Mouse (Mus musculus) cerebellum, adult (tissue): ENCODE results near the gene Camta2.

Experiments
- ATAC-seq: cut with Nextera tagmentation; 2 replicates; pipeline ENCODE4 v1.9.2; 2017; ENCODE audit warnings: mild to moderate bottlenecking, moderate library complexity, mixed read lengths; ENCODE audit not compliant: insufficient number of reproducible peaks, low FRiP score, low TSS enrichment

Gene Camta2

DNA sequence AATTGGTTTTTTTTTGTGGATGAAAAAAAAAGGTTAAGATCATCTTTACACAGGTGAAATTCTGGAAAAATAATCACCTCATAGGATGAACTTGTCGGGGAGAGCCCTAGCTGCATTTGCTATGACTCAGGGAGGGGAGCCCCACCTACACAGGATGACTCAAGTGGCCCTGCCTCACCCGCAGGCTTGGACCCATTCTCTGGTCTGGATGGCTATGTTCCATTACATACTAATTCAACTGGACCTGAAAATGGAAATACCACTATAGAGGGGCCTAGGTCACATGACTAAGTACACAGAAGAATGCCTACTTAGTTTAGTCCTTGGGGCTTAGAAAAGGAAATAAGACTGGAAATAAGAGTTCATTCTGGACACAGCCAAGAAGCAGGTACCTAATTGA is 36.5 kb downstream of the Camta2 start:
- no peak for ATAC-seq

DNA sequence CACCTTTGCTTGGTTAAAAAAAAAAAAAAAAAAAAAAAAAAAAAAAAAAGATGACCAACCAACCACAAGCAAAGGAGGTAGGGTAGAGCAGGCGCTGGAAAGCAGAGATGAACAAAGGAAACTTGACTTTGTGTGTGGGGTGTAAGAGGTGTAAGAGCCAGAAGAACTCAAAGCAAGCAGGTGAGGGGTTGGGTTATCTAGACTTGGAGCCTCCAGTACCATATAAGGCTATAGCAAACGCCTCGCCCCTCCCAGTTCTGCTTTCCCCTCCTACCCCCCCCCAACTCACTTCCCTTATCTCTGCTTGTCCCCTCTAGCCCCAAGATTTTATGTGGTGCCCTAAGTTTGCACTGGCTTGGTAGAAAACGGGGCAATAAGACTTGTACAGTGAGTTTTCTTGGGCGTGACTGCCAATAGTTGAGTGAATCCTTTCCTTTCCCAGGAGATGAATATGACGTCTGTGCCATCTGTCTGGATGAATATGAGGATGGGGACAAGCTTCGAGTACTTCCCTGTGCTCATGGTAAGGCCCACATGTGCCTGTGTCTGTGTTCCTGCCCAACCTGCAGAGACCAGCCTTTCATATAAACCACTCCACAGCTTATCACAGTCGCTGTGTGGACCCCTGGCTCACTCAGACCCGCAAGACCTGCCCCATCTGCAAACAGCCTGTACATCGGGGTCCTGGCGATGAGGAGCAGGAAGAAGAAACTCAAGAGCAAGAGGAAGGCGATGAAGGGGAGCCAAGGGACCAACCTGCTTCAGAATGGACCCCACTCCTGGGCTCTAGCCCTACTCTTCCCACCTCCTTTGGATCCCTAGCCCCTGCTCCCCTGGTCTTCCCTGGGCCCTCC is 37.4 kb downstream of the Camta2 start:
- ATAC-seq = no peak

DNA sequence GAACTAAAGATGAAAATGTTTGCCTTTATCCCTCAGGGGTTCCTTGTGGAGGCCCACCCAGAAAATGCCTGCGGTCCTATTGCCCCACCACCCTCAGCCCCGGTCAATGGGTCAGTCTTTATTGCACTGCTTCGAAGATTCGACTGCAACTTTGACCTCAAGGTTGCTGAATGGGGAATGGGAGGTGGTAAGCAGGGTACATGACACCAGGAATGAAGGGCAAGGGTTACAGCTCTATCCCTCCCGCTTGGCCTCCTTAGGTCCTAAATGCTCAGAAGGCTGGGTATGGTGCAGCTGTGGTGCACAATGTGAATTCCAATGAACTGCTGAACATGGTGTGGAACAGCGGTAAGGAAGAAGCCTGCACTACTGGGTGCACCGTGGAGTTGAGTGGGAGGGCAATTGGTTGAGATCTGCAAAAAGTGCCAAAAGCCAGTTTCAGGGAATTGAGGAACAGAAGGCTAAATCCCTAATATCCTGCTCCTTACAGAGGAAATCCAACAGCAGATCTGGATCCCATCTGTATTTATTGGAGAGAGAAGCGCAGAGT is 38.6 kb downstream of the Camta2 start:
- ATAC-seq = no peak

DNA sequence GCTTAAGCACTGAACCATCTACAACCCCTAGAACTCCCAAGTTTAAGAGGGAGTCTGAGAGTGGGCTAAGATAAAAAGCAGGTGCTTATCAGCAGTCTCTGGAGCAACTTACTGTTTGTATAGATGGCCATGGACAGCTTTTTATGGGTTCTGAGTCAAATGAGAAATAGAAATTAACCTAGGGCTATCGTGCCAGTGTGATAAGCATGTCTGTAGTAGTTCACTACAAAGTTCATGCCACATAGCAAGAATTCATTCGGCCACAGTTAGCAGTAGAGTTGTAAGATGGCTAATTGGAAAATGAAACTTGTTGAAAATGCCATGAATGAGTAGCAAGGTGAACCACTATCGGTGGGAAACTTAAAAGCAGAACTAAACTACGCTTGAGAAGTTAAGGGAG is 39.4 kb downstream of the Camta2 start:
- no peak for ATAC-seq

DNA sequence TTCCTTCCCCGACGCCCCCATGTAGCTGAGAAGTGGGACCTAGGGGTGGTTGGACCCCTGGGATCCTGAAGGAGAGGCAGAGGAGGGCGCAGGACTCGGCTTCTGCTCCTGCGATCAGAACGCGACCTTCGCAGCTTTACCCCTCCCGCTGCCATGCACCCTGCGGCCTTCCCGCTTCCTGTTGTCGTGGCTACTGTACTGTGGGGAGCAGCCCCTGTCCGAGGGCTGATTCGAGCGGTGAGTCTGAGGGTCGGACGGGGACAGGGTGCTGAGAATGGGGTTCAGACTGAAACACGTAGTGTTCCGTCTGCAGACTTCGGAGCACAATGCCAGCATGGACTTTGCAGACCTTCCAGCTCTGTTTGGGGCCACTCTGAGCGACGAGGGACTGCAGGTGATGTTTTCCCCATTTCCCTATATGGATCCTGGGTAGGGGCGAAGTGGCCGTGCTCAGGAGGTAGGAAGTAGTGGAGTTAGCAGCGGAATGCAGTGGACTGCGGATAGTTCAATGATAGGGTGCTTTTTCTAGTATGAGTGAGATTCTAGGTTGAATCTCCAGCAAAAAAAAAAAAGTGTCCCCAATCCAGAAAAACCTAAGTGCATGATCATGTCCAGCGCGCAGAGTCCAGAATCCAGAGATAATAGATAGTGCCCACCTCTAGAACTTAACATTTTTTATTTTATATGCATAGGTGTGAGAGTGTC is 40.0 kb downstream of the Camta2 start:
- no peak for ATAC-seq

DNA sequence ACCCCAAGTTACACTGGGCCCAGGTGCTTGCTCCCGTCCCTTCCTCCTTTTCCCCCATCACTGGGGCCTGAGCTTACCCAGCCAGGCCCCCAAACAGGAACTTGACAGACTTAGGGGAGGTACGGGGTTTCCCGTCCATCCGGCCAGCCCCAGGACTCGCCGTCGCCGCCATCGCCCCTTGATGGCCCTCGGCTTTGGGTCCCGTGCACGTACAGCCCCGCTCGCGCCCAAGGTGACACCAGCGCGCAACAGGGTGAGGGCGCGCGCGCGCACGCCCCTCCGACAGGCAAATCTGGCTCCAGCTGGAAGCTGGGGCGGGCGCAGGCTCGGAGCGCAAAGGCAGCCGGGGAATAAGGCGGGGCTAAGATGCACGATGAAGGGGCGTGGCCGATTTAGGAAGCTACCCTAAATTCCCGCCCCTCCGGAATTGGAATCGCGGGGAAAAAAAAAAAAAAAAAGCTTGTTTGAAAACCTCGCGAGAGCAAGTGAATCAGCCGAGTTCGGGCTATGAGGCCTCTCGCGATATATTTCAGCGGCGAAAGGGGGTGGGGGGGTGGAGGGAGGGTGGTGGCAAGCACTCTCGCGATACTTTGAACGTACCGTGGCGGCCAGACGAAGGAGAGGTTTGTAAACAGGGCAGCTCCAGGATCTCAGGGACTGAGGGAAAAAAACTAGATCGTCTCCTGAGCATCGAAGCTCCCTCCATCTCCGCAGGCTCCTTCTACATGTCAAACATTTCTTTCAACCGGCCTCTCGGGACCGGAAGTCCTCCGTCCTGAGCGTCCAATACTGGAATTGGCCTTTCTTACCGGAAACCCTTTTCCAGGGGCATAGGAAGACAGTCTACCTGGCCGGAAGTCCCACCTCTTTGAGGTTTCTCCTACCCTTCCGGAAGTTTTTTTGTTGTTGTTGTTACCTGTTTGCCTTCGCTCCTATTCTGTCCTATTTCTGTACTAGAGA is 40.9 kb downstream of the Camta2 start, which contains the start of the genes Rnf167 and Slc25a11:
Gene Rnf167 (plus strand): TSS at position 545 of the 960 bp plus-strand sequence.
Gene Slc25a11 (minus strand): TSS at position 789 of the 960 bp plus-strand sequence.
- peak; percentile 66; the same call in 1 of the 2 replicates for ATAC-seq

DNA sequence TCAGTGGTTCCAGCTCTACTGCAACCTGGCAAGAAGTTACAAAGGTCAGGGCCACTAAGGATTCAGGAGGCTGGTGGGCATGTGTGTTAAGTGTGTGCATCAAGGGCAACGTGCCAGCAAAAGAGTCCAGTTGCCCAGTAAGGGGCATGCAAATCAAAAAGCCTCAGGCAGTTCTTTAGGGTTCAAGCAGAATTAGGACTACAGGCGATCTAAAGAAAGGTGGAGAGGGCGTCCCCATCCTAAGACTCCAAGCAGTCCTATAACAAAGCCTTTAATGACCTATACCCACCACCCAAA is 41.7 kb downstream of the Camta2 start:
- ATAC-seq = 0 out of 2 replicates have a peak, but pooled peaks have one; percentile 26

DNA sequence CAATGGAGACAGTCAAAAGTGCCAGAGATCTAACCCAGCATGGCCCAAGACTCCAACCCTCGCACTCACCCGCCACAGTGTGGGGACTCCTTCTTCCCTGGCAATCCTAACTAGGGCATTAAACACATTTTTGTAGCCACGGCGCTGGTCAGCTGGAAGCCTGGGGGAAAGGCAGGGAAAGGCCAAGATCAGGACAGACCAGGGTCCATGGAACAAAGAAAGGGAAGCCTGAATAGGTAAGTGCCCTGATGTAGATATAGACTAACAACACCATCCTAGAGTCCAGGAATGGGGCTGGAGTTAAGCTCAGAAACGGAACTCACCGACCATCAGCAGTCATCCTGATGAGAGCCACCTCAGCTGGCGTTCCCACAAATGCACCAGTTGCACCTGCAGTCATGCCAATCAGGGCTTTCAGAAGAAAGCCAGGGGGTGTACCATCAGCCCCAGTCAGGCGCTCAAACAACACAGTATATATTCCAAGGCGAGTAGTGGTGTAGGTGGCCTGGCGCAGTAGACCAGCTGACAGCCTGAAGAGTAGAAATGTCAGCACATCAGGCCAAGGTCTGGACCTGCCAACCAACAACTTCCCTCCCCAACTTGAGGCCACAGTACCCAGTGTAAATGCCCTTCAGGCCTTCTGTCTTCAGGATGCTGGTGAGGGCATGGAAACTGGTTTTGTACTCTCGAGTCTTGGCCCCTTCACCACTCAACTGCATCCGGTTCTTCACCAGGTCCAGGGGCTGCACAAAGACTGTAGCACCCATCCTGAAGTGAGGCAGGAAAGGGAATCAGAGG is 42.2 kb downstream of the Camta2 start:
- ATAC-seq = no peak

DNA sequence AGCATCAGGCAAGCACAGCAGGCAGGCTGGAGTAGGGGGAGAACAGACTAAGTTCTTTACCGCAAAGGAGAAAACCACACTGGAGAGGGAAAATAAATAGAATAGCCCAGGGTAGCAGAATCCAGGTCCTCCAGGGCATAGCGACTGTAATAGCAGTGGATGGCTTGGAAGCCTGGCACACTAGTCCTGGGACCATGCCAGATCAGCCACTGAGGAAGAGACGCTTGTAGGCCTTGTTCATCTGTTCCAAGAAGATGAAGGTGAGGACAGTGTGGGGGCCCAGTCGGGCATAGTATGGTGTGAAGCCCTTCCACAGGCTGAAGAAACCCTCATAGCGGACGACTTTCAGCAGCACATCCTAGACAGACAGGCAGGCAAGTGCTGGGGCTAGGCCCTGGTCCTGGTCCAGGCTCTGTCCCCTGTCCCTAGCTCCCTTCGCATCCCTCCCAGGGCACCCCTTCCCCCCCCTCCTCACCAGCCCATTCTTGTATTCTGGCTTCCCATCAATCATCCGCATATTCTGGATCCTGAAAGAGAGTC is 43.3 kb downstream of the Camta2 start:
- ATAC-seq = no peak

DNA sequence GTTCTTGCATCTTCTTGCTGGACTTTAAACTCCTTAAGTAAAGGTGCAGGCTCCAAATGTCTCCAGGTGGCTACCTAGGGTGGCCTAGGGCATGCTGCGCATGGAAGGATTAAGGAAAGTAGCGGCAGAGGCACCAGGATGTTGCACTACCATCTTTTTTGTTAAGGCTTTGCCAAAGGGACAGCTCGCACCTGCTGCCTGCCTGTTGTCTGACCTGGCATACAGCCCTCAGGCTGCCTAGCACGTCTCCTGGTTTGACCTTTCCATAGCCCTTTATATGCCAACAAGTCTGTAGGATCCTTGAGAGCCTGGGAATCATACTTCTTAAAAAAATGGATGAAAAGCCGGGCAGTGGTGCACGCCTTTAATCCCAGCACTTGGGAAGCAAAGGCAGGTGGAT is 44.9 kb downstream of the Camta2 start:
- no peak for ATAC-seq

DNA sequence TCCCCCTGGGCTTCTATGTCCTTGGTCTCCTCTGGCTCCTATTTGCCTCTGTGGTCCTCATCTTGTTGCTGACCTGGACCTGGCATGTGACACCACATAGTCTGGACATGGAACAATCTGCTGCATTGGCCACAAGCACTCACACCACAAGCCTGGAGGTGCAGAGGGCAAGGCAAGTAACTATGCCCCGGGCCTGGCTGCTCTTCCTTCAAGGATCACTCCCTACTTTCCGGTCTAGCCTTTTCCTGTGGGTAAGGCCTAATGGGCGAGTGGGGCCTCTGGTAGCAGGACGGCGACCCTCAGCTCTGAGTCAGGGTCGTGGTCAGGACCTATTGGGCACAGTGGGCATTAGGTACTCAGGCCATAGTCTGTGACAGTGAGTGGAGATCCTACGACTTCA is 46.7 kb downstream of the Camta2 start:
- no peak for ATAC-seq

DNA sequence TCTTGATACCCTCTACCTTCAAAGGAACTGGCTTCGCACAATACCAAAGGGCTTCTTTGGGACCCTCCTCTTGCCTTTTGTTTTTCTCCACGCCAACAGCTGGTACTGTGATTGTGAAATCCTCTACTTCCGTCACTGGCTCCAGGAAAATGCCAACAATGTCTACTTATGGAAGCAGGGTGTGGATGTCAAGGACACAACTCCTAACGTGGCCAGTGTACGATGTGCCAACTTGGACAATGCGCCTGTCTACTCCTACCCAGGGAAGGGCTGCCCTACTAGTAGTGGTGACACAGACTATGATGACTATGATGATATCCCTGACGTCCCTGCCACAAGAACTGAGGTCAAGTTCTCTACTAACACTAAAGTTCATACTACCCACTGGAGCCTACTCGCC is 47.9 kb downstream of the Camta2 start:
- no peak for ATAC-seq

DNA sequence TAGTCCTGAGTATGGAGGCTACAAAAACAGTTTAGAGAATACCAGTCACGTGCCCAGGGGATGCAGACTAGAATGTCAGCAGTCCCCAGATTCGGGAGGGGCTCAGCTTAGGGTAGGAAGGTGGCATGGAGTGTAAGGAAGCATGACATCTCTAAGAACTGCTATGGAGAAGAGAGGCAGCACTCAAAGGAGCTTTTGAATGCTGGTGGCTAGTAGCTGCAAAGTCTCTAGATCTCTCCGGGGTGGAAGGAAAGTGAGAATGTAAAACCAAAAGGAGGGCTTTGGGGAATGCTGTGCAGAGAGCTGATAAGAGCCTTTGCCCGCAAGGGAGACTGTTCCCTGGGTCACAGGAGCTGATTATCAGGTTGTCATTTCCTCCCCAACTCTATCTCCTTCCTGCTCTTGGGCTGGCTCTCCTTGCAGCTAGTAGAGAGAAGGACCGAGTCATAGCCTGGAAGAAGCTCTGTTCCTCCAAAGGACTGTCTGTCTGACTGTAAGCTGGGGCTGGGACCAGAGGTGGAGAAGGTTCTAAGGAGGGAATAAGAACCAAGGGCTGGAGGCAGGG is 49.1 kb downstream of the Camta2 start, which contains the start of gene Gp1ba:
Gene Gp1ba (plus strand): TSS at position 409 of the 565 bp plus-strand sequence.
- ATAC-seq = no peak

DNA sequence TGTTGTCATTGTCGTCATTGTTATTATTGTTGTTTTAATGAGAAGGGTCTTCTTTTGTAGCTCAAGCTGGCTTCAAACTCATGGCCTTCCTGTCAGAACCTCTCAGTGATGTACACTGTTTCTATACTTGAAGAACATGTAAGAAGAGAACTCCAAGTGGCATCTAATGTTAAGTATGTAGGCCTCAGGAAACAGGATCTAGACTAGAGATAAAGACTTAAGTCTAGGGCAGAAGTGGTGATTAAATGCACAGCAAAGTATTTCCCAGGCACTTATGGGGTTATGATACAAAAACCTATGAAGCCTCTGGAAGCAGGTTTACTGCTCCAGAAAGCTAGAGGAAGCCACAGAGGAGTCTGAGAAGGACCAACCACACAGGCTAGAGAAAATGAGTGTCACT is 49.6 kb downstream of the Camta2 start:
- ATAC-seq = no peak

DNA sequence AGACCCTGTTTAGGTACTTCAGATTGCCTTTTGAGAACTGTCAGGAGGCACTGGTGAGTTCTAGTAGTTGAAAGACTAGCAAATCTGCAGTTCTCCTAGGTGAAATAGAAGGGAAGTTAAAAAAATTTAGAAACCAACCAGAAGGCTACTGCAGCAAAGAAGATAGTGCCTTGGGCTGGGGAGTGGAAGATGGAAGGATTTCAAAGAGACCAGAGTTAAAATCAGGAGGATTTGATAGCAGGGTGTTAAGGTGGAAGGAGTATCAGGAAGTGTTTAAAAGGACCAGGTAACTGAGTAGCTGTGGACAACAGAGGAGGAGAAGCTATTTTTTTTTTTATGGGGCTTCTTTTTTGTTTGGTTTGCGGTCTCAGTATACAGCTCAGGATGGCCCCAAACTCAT is 50.1 kb downstream of the Camta2 start:
- no peak for ATAC-seq

DNA sequence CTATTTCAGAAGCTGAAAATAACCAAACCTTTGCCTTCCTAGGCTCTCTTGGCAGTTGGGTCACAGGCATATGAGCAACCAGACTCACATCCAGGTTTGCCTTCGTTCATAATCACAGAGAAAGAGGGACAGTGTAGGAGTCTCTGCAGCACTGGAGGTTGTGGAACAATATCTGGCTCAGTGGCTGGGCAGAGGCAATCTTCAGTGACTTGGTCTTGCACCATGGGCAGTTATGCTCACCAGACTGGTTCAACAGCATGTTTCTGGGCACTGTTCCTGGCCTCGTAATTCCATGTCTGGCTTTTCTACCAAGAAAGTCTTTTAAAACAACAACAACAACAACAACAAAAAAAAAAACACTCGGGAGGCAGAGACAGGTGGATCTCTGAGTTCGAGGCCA is 52.3 kb downstream of the Camta2 start:
- no peak for ATAC-seq

DNA sequence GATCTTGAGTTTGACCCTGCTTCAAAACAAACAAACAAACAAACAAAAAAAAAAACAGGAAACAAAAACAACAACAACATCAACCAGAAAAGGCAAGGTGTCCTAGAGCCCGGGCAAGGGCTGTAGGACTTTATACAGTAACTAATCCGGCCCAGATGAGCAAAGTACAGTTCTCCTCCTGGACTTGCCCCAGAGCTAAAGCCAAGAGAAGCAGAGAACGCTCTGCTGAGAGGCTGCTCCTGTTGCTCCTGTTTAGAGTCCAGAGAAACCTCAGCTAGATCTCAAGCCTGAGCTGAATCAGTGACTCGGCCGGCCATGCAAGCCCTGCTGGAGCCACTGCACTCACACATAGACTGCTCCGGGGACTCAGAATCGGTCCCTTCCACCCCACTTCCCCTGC is 57.8 kb downstream of the Camta2 start:
- no peak for ATAC-seq

DNA sequence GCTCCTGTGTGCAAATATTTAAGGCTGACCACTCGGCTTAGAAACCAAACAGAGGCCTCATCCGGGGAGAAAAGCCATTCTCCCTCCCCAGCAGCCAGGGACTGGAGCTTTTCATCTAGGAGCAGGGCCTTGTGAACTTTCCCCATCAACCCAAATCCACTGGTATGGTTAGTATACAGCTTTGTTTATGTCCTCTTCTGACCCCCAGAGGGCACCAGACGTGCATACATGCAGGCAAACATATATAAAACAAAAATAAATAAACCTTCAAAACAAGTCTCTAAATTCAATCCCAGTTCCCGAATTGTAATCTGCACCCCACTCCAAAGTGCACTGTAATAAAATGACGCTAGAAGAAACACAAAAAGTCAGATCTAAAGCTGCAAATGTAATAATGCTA is 58.3 kb downstream of the Camta2 start:
- ATAC-seq = no peak

DNA sequence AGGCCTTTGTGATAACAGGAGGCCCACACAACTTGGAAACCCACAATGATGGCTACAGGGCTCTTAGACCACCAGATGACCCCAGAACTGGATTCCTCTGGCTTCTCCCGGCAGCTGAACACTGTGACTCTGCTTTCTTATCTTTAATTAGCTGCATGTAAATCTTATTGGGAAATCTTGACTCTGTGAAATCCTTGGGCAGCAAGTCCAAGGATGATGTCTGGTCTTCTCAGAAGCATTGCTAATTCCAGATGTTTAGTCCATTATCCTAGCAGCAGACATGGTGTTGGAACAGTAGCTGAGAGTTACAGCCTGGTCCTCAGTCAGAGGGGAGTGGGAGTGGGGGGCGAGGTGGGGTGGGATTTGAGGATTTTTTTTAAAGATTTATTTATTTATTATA is 59.5 kb downstream of the Camta2 start:
- ATAC-seq = no peak
